Mouse (Mus musculus) small intestine, adult 2 months (tissue): ENCODE measurements around the gene Nol3. TPM values are rescaled to one million over a fixed set of nuclear protein-coding genes. Genes with fewer than 3 reads are reported as not detected.
A peak's percentile ranks its signal among the peaks of the same experiment; 100 is the strongest.

ENCODE experiments used
- H3K27ac ChIP-seq: fragments of 200-500 bp; 2 replicates; pipeline ENCODE4 v1.5.1; 2012; ENCODE audit warnings: low read depth, low read length, control low read depth, inconsistent platforms; ENCODE audit not compliant: insufficient read depth
- H3K27me3 ChIP-seq: fragments of 200-500 bp; 2 replicates; pipeline ENCODE4 v1.6.1; 2012; ENCODE audit warnings: mild to moderate bottlenecking, moderate library complexity, low read length, inconsistent platforms; ENCODE audit not compliant: control insufficient read depth, insufficient read depth
- H3K36me3 ChIP-seq: fragments of 200-500 bp; 2 replicates; pipeline ENCODE4 v1.6.1; 2012; ENCODE audit warnings: mild to moderate bottlenecking, low read length, control low read depth, inconsistent platforms; ENCODE audit not compliant: control insufficient read depth, insufficient read depth
- H3K4me1 ChIP-seq: fragments of 200-500 bp; 2 replicates; pipeline ENCODE4 v1.6.1; 2012; ENCODE audit warnings: low read length, inconsistent platforms, mixed read lengths; ENCODE audit not compliant: control insufficient read depth, insufficient read depth, insufficient read length
- H3K4me3 ChIP-seq: fragments of 200-500 bp; 2 replicates; pipeline ENCODE4 v1.5.1; 2012; ENCODE audit warnings: low read depth, mild to moderate bottlenecking, control low read depth, inconsistent platforms, low read length, moderate library complexity
- CTCF ChIP-seq: fragments of 200-500 bp; IDR thresholded peaks from 2 replicates; pipeline ENCODE4 v1.5.1; 2012; ENCODE audit warnings: low read depth, mild to moderate bottlenecking, control low read depth, inconsistent platforms, low read length, moderate library complexity, mixed read lengths; ENCODE audit not compliant: insufficient replicate concordance, insufficient read length; ENCODE audit errors: extremely low read depth
- POLR2A ChIP-seq: fragments of 200-500 bp; IDR thresholded peaks from 2 replicates; pipeline ENCODE4 v1.6.1; 2012; ENCODE audit warnings: low read depth, mild to moderate bottlenecking, control low read depth, inconsistent platforms, low read length, moderate library complexity
- WGBS: fragments of 180-500 bp; shearing (Covaris S2); methylation state at CpG from one replicate; pipeline ENCODE4 v1.1.7; 2018; 5-methylcytosine and 5-hydroxymethylcytosine counted together
- polyA plus RNA-seq: library from polyadenylated mRNA; depleted of rRNA; stranded (reverse); fragments of >200 nt; gene quantifications from 2 replicates; pipeline ENCODE4 v1.2.3, GENCODE M21; 2012

Gene Nol3
- polyA plus RNA-seq, 1 experiment = 0.52 TPM

DNA sequence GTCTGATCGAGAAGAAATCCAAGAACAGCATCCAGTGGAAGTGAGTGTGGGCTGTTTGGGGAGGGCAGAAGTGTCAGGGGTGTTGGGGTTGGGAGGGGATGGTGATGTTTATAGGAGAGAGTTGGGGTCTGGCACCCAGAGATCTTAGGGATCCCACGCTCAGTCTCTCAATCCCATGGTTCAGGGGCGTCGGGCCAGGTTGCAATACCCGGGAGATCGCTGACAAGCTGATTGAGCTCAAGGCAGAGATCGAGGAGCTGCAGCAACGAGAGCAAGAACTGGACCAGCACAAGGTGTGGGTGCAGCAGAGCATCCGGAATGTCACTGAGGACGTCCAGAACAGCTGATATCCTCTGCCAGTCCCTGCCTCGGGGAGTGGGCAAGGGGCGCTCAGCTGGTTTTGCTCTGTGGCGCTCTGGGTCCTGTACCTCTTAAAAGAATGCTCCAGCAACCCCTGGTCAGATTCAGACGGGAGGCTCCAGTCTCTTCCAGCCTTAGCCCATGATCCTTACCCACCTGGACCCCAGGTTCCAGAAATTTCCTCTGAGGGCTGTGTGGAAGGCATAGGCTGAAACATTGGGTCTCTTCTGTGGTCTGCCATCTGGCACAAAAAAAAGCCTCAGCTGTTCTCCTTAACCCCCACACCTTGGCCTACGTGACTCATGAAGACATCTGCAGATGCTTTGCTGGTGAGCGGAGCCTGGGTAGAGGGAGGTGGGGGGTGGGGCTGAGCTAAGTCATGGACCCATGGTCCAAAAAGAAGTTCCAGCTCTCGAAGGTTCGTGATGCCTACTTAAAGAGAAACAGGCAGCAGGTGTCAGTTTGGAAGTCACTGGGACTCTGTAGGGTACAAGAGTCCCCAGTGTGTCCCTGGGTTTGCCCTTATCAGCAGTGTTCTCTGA is 22.7 kb downstream of the Nol3 start:
- TF ChIP-seq CTCF (no peak), POLR2A (no peak)
- WGBS = 25% methylated on average over 18 of the region's 18 CpGs
- no peak overlapping the region for H3K27ac ChIP-seq

DNA sequence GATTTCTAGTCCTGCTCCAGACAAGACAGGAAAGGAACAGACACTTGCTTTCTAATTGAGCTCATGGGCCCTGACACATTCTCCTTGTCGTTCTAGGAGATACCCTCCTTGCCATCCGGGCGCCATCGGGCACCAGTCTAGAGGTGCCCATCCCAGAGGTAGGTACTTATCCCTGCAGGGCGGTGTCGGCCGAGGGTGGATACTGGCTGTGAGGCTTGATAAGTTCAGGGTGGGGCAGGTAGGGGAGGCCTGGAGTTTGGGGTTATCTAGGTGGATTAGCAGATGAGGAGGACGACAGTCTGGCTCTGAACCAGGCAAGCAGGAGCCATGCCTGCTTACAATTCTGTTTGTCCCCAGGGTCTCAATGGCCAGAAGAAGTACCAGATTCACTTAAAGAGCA is 24.0 kb downstream of the Nol3 start:
- H3K27ac ChIP-seq = no peak overlapping the region
- TF ChIP-seq CTCF = no peak
- TF ChIP-seq POLR2A = no peak
- WGBS = 59% methylated on average over 8 of the region's 8 CpGs
- peaks cover 17% of the 10 kb centered on the region for H3K4me1 ChIP-seq
- H3K4me3 ChIP-seq = no peak overlapping the region
- peaks cover 43% of the 10 kb centered on the region for H3K36me3 ChIP-seq
- no peaks in the 10 kb centered on the region for H3K27me3 ChIP-seq

More for the DNA sequence above, 22.7 kb downstream of the Nol3 start:
- Histone ChIP-seq H3K4me3 (peak overlapping the region; percentile 94), H3K4me1 (peaks cover 12% of the 10 kb centered on the region), H3K36me3 (peaks cover 32% of the 10 kb centered on the region), H3K27me3 (no peaks in the 10 kb centered on the region)

DNA sequence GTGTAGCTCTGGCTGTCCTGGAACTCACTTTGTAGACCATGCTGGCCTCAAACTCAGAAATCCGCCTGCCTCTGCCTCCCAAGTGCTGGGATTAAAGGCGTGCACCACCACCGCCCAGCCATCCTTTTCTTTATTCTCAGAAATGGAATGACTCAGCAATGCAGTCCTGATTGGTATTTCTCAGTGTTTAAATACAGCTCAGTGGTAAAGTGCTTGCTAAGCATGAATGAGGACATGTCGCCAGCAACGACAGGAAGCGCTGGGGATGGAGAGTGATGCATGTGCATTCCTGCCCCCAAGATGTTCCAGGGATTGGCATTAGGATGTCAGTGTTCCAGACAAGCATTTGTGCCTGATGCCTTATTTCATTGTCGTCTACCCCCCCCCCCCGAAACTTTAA is 27.5 kb downstream of the Nol3 start:
- 78% methylated on average over 8 of the region's 8 CpGs for WGBS
- peaks cover 55% of the 10 kb centered on the region for H3K36me3 ChIP-seq
- H3K4me3 ChIP-seq = no peak overlapping the region
- H3K27me3 ChIP-seq = no peaks in the 10 kb centered on the region
- TF ChIP-seq POLR2A = no peak
- H3K27ac ChIP-seq = no peak overlapping the region
- H3K4me1 ChIP-seq = peaks cover 16% of the 10 kb centered on the region

DNA sequence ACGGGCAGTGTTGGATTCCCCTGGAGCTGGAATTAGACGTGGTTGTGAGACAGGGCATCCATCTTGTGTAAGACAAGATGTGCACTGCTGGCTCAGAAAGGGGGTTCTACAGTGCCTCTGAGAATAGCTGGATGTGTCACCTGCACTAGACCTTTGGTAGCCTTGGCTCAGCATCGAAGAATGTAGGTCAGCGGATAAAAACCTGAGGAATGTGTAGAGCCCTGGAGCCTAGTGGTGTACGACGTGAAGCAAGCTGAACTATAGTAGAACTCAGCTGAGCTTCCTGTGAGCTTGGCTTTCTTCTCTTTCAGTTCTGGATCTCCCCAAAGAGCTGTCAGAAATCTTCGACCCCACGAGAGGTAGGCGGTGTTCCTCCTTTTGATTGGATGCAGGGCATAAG is 27.9 kb downstream of the Nol3 start:
- TF ChIP-seq POLR2A (no peak), CTCF (no peak)
- Histone ChIP-seq H3K4me1 (peaks cover 12% of the 10 kb centered on the region), H3K27ac (no peak overlapping the region), H3K27me3 (no peaks in the 10 kb centered on the region), H3K36me3 (peaks cover 58% of the 10 kb centered on the region), H3K4me3 (no peak overlapping the region)
- 79% methylated on average over 9 of the region's 9 CpGs for WGBS

DNA sequence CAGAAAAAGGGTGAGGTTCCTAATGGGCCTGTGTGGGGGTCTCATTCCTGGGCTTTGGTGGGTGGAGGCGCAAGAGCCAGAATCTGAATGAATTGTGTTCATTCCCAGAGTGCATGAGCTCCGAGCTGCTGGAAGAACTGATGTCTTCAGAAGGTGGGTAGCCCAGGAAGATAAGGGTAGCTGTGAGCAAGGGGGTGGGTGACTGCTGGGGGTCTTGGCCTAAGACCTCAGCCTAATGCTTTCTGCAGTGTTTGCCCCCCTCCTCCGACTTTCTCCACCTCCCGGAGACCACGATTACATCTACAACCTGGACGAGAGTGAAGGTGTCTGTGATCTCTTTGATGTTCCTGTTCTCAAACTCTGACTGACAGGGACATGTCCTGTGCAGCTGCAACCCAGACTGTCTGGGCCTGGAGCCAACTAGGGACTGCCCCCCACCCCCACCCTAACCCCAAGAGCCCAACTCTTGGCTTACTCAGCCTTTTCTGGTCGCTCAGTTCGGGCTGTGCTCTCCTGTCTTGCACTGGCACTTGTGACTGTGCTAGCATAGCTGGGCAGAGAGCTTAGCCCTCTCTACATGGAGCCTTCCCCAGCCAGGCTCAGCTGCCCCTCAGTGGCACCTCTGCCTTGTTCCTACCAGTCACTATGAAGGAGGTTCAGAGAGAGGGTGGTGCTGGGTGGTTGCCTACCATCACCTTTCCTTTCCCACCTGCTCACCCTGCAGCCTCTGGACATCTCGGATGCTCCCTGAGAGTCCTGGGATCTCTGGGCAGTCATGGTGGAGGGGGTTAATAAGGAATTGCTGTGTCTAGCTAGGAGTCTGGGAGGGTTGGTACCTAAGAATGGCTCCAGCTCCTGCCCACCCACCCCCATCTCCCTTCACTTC is 28.6 kb downstream of the Nol3 start:
- no peak overlapping the region for H3K27ac ChIP-seq
- peaks cover 60% of the 10 kb centered on the region for H3K36me3 ChIP-seq
- TF ChIP-seq POLR2A = no peak
- no peak for TF ChIP-seq CTCF
- peaks cover 11% of the 10 kb centered on the region for H3K4me1 ChIP-seq
- no peak overlapping the region for H3K4me3 ChIP-seq
- no peaks in the 10 kb centered on the region for H3K27me3 ChIP-seq
- 46% methylated on average over 9 of the region's 9 CpGs for WGBS

DNA sequence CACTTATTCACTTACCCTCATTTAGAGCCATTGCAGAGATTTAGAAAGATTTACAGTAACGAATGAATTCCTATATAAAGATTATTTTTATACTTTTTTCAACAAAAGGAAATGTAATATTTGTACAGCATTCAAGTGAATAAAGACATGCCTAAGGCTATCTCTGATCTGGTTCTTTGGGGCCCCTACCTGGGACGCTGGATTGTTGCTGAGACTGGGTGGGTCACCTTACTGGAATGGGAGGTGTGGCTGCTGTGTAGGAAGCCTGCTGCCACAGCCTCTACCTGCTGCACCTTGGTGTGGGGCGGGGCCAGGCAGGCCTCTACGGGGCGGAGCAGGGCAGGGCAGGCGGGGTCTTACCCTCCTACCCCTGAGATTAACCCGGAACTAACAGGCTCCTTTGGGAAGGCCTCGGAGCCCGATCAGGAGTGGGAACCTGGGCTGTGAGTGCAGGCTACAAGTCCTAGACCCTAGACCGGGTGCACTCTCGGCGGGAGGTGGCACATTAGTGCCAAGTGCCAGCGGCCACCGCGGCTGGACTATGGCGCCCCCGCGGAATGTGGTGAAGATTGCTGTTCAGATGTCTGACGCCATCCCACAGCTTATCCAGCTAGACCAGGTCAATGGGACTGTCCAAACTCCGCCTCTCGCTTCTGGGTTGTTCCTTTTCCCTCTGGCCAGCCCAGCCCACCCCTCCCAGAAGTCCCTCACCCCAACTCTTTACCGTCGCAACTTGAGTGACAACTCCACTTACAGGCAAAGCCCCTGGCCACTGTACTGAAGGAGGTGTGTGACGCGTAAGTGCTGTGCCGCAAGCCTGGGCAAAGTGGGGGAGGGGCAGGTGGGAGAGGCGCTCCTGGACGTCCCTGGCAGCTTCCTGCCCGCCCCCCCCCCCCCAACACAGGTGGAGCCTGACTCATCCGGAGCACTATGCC is 29.5 kb downstream of the Nol3 start, which contains the start of gene Elmo3:
Gene Elmo3, plus strand, starts transcription at position 391 of the 935 bp plus-strand sequence.
- H3K4me1 ChIP-seq = peaks cover 9% of the 10 kb centered on the region
- peak within 1 kb of the TSS; percentile 89 for H3K27ac ChIP-seq
- H3K36me3 ChIP-seq = peaks cover 57% of the 10 kb centered on the region
- 7% methylated on average over 30 of the region's 30 CpGs for WGBS
- TF ChIP-seq CTCF (no peak), POLR2A (peak; percentile 72; the same call in 1 of the 2 replicates)
- no peaks in the 10 kb centered on the region for H3K27me3 ChIP-seq
- peak within 1 kb of the TSS; percentile 92 for H3K4me3 ChIP-seq
